Mouse (Mus musculus) embryo, embryonic 10.5 days (tissue): ENCODE results near the gene Fbxw21.

Experiments
- DNase-seq: peaks from one replicate; pipeline ENCODE4 v3.0.0-alpha.2; 2015; ENCODE audit warnings: low spot score

The Fbxw21 gene

DNA sequence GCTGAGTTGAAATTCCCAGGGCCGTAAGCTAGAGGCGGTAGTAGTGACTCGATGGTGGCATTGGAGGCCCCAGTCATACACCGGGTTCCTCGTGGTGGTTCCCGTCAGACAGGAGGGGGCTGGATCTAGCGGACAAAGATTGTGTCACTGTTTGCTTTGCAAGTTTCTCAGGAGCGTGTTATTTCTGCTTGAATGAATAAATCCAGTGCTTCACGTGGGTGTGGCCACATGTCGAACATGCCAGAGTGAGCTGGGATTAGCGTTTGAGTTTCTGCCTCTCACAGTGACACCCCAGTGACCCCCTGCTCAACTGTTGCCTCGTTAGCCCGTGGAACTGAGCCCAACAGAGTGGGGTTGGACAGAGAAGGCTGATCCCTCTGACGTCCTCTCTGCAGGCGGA, 71.4 kb downstream of the Fbxw21 start:
- DNase-seq: no peak
